Mouse (Mus musculus) lung, postnatal 0 days (tissue): Measurements from ENCODE around the gene Zfp46.

ENCODE experiments used
- CTCF ChIP-seq: IDR thresholded peaks from 2 replicates; pipeline ENCODE4 v1.5.1; 2016; ENCODE audit warnings: antibody characterized with exemption, mild to moderate bottlenecking
- EP300 ChIP-seq: IDR thresholded peaks from 2 replicates; pipeline ENCODE4 v1.6.1; 2016; ENCODE audit warnings: antibody characterized with exemption, mild to moderate bottlenecking, control low read depth

DNA sequence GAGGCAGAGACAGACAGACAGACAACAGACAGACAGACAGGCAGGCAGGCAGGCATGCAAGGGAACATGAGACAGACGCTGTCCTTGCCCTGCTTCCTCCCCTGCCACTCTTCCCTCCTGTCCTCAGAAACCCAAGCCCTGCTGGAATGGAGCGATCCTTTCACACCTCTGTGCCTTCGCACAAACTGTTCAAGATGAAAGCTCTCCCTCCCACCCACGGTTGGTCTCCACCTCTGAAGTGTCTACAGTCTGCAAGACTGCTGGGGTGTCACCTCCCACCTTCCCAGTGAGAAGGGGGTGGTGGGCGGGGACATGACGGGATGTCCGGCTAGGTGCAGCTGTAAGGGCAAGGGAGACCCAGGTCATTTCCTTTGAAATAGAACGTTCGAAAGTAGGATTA lies 2.9 kb upstream of the Zfp46 start:
- TF ChIP-seq CTCF (no peak), EP300 (no peak)
